Mouse (Mus musculus): Measurements from ENCODE around the gene Gm1673. TPM values are rescaled to one million over a fixed set of nuclear protein-coding genes. Genes with fewer than 3 reads are reported as not detected.

Gm1673 gene
- polyA plus RNA-seq, 1 experiment from 2014 or later, result 252 TPM

- ATAC-seq (ENCODE audit: low FRiP score), result no peak
- peaks cover 8% of the 10 kb centered on the region; the same call in 1 of the 2 replicates for H3K27me3 ChIP-seq (ENCODE audit: control insufficient read depth, insufficient read depth, low read length)
- WGBS, result 35% methylated on average over 28 of the region's 28 CpGs
These were observed 11.7 kb downstream of the Gm1673 start for GRCm38 (mm10) chr5:33994671-33995625.

GRCm38 (mm10) chr5:33995843-33996693, 12.8 kb downstream of the Gm1673 start, which contains the start of gene Nat8l:
TSS of gene Nat8l (plus strand) at chr5:33995984.
- WGBS, result under 1% methylated on average over 90 of the region's 90 CpGs
- peaks cover 8% of the 10 kb centered on the region; the same call in 1 of the 2 replicates for H3K27me3 ChIP-seq (ENCODE audit: control insufficient read depth, insufficient read depth, low read length)

More at GRCm38 (mm10) chr5:33994671-33995625, 11.7 kb downstream of the Gm1673 start:
- Histone ChIP-seq H3K4me1 (ENCODE audit: control insufficient read depth, insufficient read depth, low read length) (peaks cover 20% of the 10 kb centered on the region), H3K27ac (ENCODE audit: low read depth, low read length) (peak overlapping the region; percentile 90; the same call in 1 of the 2 replicates), H3K9ac (ENCODE audit: low read length) (peak overlapping the region; percentile 77), H3K36me3 (ENCODE audit: control insufficient read depth, insufficient read depth, low read length) (no peaks in the 10 kb centered on the region), H3K4me3 (ENCODE audit: low read depth, low read length) (peak overlapping the region; percentile 80), H3K4me2 (peak overlapping the region; percentile 96), H3K9me3 (ENCODE audit: control insufficient read depth, low read length) (no peaks in the 10 kb centered on the region)
- DNase-seq (ENCODE audit: low spot score, missing footprints), result peak; percentile 91

GRCm38 (mm10) chr5:33996694-33997045, 13.4 kb downstream of the Gm1673 start:
- 1% methylated on average over 40 of the region's 55 CpGs for WGBS
- no peak for ATAC-seq (ENCODE audit: low FRiP score)
- Histone ChIP-seq H3K9ac (ENCODE audit: low read length) (peak overlapping the region; percentile 77), H3K4me3 (ENCODE audit: low read depth, low read length) (peak overlapping the region; percentile 80), H3K4me2 (peak overlapping the region; percentile 96), H3K9me3 (ENCODE audit: control insufficient read depth, low read length) (no peaks in the 10 kb centered on the region), H3K27me3 (ENCODE audit: control insufficient read depth, insufficient read depth, low read length) (peaks cover 8% of the 10 kb centered on the region; the same call in 1 of the 2 replicates), H3K4me1 (ENCODE audit: control insufficient read depth, insufficient read depth, low read length) (peaks cover 20% of the 10 kb centered on the region), H3K27ac (ENCODE audit: low read depth, low read length) (peak overlapping the region; percentile 90), H3K36me3 (ENCODE audit: control insufficient read depth, insufficient read depth, low read length) (no peaks in the 10 kb centered on the region)
- no peak for DNase-seq (ENCODE audit: low spot score, missing footprints)

More at GRCm38 (mm10) chr5:33995843-33996693, 12.8 kb downstream of the Gm1673 start, which contains the start of gene Nat8l:
- Histone ChIP-seq H3K4me2 (peak within 1 kb of the TSS; percentile 96), H3K9me3 (ENCODE audit: control insufficient read depth, low read length) (no peaks in the 10 kb centered on the region), H3K9ac (ENCODE audit: low read length) (peak within 1 kb of the TSS; percentile 77), H3K36me3 (ENCODE audit: control insufficient read depth, insufficient read depth, low read length) (no peaks in the 10 kb centered on the region), H3K27ac (ENCODE audit: low read depth, low read length) (peak within 1 kb of the TSS; percentile 90), H3K4me3 (ENCODE audit: low read depth, low read length) (peak within 1 kb of the TSS; percentile 80), H3K4me1 (ENCODE audit: control insufficient read depth, insufficient read depth, low read length) (peaks cover 20% of the 10 kb centered on the region)
- peak; percentile 99 for DNase-seq (ENCODE audit: low spot score, missing footprints)
- ATAC-seq (ENCODE audit: low FRiP score), result peak; percentile 91

- Histone ChIP-seq H3K4me2 (peak overlapping the region; percentile 96), H3K27ac (ENCODE audit: low read depth, low read length) (peak overlapping the region; percentile 90), H3K9ac (ENCODE audit: low read length) (peak overlapping the region; percentile 77), H3K4me1 (ENCODE audit: control insufficient read depth, insufficient read depth, low read length) (peaks cover 20% of the 10 kb centered on the region), H3K27me3 (ENCODE audit: control insufficient read depth, insufficient read depth, low read length) (peaks cover 8% of the 10 kb centered on the region; the same call in 1 of the 2 replicates), H3K4me3 (ENCODE audit: low read depth, low read length) (peak overlapping the region; percentile 80), H3K36me3 (ENCODE audit: control insufficient read depth, insufficient read depth, low read length) (no peaks in the 10 kb centered on the region), H3K9me3 (ENCODE audit: control insufficient read depth, low read length) (no peaks in the 10 kb centered on the region)
- DNase-seq (ENCODE audit: low spot score, missing footprints) (peak; percentile 91), ATAC-seq (ENCODE audit: low FRiP score) (peak; percentile 28)
- 1% methylated on average over 80 of the region's 80 CpGs for WGBS
These were observed 14.0 kb downstream of the Gm1673 start for GRCm38 (mm10) chr5:33997051-33997741.

GRCm38 (mm10) chr5:33997829-33998504, 14.7 kb downstream of the Gm1673 start:
- H3K4me2 ChIP-seq, result peak overlapping the region; percentile 96
- 73% methylated on average over 20 of the region's 20 CpGs for WGBS
- H3K36me3 ChIP-seq (ENCODE audit: control insufficient read depth, insufficient read depth, low read length), result no peaks in the 10 kb centered on the region
- no peak overlapping the region for H3K27ac ChIP-seq (ENCODE audit: low read depth, low read length)
- no peaks in the 10 kb centered on the region for H3K9me3 ChIP-seq (ENCODE audit: control insufficient read depth, low read length)
- no peak for ATAC-seq (ENCODE audit: low FRiP score)
- peak overlapping the region; percentile 77; the same call in 1 of the 2 replicates for H3K9ac ChIP-seq (ENCODE audit: low read length)
- peak overlapping the region; percentile 80 for H3K4me3 ChIP-seq (ENCODE audit: low read depth, low read length)
- peaks cover 8% of the 10 kb centered on the region; the same call in 1 of the 2 replicates for H3K27me3 ChIP-seq (ENCODE audit: control insufficient read depth, insufficient read depth, low read length)
- H3K4me1 ChIP-seq (ENCODE audit: control insufficient read depth, insufficient read depth, low read length), result peaks cover 20% of the 10 kb centered on the region
- DNase-seq (ENCODE audit: low spot score, missing footprints), result no peak

- peak overlapping the region; percentile 96 for H3K4me2 ChIP-seq
- peaks cover 8% of the 10 kb centered on the region; the same call in 1 of the 2 replicates for H3K27me3 ChIP-seq (ENCODE audit: control insufficient read depth, insufficient read depth, low read length)
- DNase-seq (ENCODE audit: low spot score, missing footprints) (peak; percentile 79), ATAC-seq (ENCODE audit: low FRiP score) (no peak)
- no peaks in the 10 kb centered on the region for H3K9me3 ChIP-seq (ENCODE audit: control insufficient read depth, low read length)
- no peak overlapping the region; the same call in 1 of the 2 replicates for H3K9ac ChIP-seq (ENCODE audit: low read length)
- no peaks in the 10 kb centered on the region for H3K36me3 ChIP-seq (ENCODE audit: control insufficient read depth, insufficient read depth, low read length)
- peaks cover 20% of the 10 kb centered on the region for H3K4me1 ChIP-seq (ENCODE audit: control insufficient read depth, insufficient read depth, low read length)
- H3K27ac ChIP-seq (ENCODE audit: low read depth, low read length), result no peak overlapping the region
- 90% methylated on average over 3 of the region's 3 CpGs for WGBS
- no peak overlapping the region for H3K4me3 ChIP-seq (ENCODE audit: low read depth, low read length)
These were observed 15.3 kb downstream of the Gm1673 start for GRCm38 (mm10) chr5:33998505-33998877.

- no peak overlapping the region for H3K9ac ChIP-seq (ENCODE audit: low read length)
- 90% methylated on average over 6 of the region's 6 CpGs for WGBS
- no peak overlapping the region for H3K4me3 ChIP-seq (ENCODE audit: low read depth, low read length)
- no peaks in the 10 kb centered on the region for H3K9me3 ChIP-seq (ENCODE audit: control insufficient read depth, low read length)
- H3K36me3 ChIP-seq (ENCODE audit: control insufficient read depth, insufficient read depth, low read length), result no peaks in the 10 kb centered on the region
- peak; percentile 49 for DNase-seq (ENCODE audit: low spot score, missing footprints)
- peaks cover 8% of the 10 kb centered on the region; the same call in 1 of the 2 replicates for H3K27me3 ChIP-seq (ENCODE audit: control insufficient read depth, insufficient read depth, low read length)
- H3K27ac ChIP-seq (ENCODE audit: low read depth, low read length), result no peak overlapping the region
- no peak overlapping the region for H3K4me2 ChIP-seq
- ATAC-seq (ENCODE audit: low FRiP score), result no peak
- H3K4me1 ChIP-seq (ENCODE audit: control insufficient read depth, insufficient read depth, low read length), result peaks cover 20% of the 10 kb centered on the region
These were observed 16.3 kb downstream of the Gm1673 start for GRCm38 (mm10) chr5:33999466-34000090.

Measured in midbrain, embryonic 11.5 days (tissue).